Mouse (Mus musculus) thymus, adult 18-20 months (tissue): ENCODE data around the gene Ksr1.
A peak's percentile ranks its signal among the peaks of the same experiment; 100 is the strongest.
"Not testable (repeated sequence)": the region's sequence is repeated elsewhere in the genome, so short reads cannot be mapped to it uniquely, and the experiment has no call there.

ENCODE experiments used
- DNase-seq, 2 experiments: peaks; one replicate each; pipeline ENCODE4 v3.0.0; 2022; ENCODE audit warnings: mixed read lengths in 2 of 2

The Ksr1 gene

GRCm38 (mm10) chr11:79036324-79036723, 109.9 kb downstream of the Ksr1 start:
- no peak for DNase-seq

GRCm38 (mm10) chr11:79033636-79034035, 112.6 kb downstream of the Ksr1 start:
- peak in 1 of 2 experiments; percentile 9 for DNase-seq

GRCm38 (mm10) chr11:79033021-79033420, 113.2 kb downstream of the Ksr1 start:
- peak in 1 of 2 experiments; percentile 13 for DNase-seq

GRCm38 (mm10) chr11:79031452-79031746, 114.8 kb downstream of the Ksr1 start:
- no peak for DNase-seq

- peak; percentile 52 to 59 for DNase-seq
Observed at GRCm38 (mm10) chr11:79030570-79031451, 115.4 kb downstream of the Ksr1 start.

GRCm38 (mm10) chr11:79023751-79024150, 122.5 kb downstream of the Ksr1 start:
- DNase-seq = peak in 1 of 2 experiments; percentile 20

- peak; percentile 75 to 86 for DNase-seq
Observed at GRCm38 (mm10) chr11:79023342-79023741, 122.9 kb downstream of the Ksr1 start.

- DNase-seq = peak in 1 of 2 experiments; percentile 40
Observed at GRCm38 (mm10) chr11:79022836-79023235, 123.4 kb downstream of the Ksr1 start.

GRCm38 (mm10) chr11:79020535-79021045, 125.6 kb downstream of the Ksr1 start:
- DNase-seq = peak in 1 of 2 experiments; percentile 26

GRCm38 (mm10) chr11:79019839-79020534, 126.2 kb downstream of the Ksr1 start:
- DNase-seq = peak in 1 of 2 experiments; percentile 52

GRCm38 (mm10) chr11:79018954-79019704, 127.1 kb downstream of the Ksr1 start:
- peak in 1 of 2 experiments; percentile 71 for DNase-seq

GRCm38 (mm10) chr11:79017161-79017606, 129.0 kb downstream of the Ksr1 start:
- DNase-seq = no peak

- DNase-seq = no peak
Observed at GRCm38 (mm10) chr11:79016236-79016635, 130.0 kb downstream of the Ksr1 start.

GRCm38 (mm10) chr11:79015660-79016215, 130.5 kb downstream of the Ksr1 start:
- DNase-seq = peak in 1 of 2 experiments; percentile 34

- DNase-seq = no peak
Observed at GRCm38 (mm10) chr11:79014602-79015325, 131.4 kb downstream of the Ksr1 start.

GRCm38 (mm10) chr11:79013806-79014205, 132.4 kb downstream of the Ksr1 start:
- no peak for DNase-seq

- DNase-seq = no peak
Observed at GRCm38 (mm10) chr11:79013056-79013455, 133.2 kb downstream of the Ksr1 start.

- DNase-seq = no peak
Observed at GRCm38 (mm10) chr11:79012529-79012928, 133.7 kb downstream of the Ksr1 start.

GRCm38 (mm10) chr11:79008891-79009290, 137.3 kb downstream of the Ksr1 start:
- DNase-seq = peak in 1 of 2 experiments; percentile 4

GRCm38 (mm10) chr11:79008007-79008775, 138.0 kb downstream of the Ksr1 start:
- peak in 1 of 2 experiments; percentile 49 for DNase-seq

- not testable (repeated sequence) for DNase-seq
Observed at GRCm38 (mm10) chr11:79007356-79007755, 138.9 kb downstream of the Ksr1 start.
